Mouse (Mus musculus): ENCODE measurements at regions not wholly inside any gene's neighbourhood (a gene's known extent, or its start where the extent isn't known, plus 50 kb on each side); places are given as distances from the start of the nearest gene placed in this dataset.

DNA sequence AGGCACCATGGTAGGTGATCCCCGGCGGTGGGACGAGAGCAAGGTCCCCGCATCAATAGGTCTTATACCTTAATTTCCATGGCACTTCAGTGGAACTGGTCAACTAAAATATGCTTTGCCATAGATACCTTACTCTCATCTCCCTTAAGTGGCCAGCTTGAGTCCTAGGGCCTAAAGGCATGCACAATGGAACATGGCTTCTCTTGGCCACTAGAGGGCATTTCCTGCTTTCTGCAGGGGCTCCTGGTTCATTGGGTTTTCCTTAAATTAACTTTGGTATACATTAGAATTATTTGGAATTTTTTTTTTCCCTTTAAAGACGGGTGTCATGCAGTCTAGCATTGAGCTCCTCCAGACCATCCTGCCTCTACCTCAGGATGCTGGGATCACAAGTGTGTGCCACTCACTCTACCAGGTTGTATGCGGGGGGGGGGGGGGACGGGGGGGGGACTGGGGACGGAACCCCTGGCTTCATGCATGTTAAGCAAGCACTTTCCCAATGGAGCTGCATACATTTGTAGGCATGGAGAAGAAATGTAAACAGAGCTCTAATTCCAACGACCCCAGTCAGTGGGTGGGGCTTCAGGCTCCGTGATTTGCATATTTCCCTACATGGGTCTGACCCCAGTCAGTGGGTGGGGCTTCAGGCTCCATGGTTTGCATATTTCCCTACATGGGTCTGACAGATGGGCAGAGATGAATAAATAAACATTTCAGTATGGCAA, 113.4 kb upstream of the Cpm start:
- DNase-seq (ENCODE audit: low spot score in 2 of 2) = peak in 1 of 2 experiments; percentile 11

DNA sequence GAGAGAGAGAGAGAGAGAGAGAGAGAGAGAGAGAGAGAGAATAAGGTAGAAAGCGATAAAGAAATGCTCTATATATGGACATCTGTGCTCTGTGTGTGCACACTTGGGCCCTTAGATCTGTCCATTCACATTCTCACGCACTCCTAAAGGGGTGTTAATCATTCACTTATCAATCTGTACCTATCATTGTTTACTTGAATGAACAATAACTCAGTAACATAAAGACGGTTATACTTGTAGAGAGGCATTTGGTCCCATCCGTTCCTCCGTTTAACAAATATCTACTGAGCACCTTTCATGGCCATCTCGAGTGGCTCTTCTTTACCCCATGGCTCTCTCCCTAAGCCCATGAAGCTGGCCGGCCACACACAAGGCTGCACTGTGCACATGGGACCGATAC, 114.3 kb upstream of the Cpm start:
- no peak for DNase-seq (ENCODE audit: low spot score in 2 of 2)

DNA sequence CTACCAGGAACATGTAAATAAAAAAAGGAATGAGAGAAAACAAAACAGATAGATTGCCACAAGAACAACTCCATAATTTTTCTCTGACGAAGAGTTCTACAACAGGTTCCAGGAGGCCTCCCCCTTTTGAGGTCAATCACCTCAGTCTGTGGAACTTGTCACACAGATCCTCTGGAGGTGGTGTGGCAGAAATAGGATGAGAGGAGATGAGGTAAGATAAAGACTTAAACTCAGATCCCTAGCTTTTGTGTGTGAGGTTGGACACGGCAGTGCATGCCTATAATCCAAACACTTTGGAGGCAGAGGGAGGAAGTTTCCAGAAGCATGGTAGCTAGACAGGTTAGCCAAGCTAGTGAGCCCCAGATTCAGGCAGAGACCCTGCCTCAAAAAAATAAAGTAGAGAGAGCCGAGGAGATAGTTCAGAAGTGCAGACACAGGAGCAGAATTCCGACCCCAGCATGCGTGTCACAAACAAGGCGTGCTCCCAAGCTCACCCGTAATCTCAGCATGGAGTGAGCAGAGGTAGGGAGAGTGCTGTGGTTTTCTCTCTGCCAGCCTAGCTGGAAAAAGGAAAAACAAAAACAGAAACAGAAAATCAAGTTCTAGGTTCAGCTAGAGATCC, 115.3 kb upstream of the Cpm start:
- no peak for DNase-seq (ENCODE audit: low spot score in 2 of 2)

DNA sequence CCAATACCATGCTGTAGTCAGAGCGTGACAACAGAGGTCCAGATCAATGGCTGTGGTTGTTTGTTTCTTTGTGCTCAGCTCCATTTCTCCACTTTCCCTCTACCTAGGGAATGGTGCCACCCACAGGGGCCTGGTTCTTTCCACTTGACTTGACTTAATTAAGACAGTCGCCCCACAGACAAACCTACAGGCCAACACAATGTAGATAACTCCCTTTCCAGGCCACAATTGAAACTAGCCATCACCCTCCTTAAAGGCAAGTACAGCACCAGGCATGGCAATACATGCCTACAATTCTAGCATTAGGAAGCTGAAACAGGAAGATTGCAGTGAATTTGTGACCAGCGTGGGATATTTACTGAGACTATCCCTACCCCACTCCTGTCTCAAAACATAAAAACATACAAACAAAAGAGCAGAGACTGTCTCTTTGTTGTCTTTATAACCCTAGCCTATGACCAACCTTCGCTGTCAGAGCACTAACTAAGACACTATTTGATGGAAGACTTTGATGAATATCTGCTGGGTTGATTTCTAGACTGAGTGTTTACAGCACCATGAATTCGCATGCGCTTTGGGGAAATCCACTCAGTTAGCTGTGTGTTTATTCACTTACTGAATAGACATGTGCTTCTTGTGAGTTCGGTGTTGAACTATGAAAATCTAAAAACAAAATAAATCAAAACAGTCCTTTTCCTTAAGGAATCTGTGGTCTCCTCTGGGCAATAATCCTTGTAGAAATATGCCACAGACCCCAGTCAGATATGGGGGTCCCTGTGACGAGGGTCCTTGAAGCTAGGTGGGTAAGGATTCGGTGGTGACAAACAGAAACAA, 116.7 kb upstream of the Cpm start:
- DNase-seq (ENCODE audit: low spot score in 2 of 2) = no peak

DNA sequence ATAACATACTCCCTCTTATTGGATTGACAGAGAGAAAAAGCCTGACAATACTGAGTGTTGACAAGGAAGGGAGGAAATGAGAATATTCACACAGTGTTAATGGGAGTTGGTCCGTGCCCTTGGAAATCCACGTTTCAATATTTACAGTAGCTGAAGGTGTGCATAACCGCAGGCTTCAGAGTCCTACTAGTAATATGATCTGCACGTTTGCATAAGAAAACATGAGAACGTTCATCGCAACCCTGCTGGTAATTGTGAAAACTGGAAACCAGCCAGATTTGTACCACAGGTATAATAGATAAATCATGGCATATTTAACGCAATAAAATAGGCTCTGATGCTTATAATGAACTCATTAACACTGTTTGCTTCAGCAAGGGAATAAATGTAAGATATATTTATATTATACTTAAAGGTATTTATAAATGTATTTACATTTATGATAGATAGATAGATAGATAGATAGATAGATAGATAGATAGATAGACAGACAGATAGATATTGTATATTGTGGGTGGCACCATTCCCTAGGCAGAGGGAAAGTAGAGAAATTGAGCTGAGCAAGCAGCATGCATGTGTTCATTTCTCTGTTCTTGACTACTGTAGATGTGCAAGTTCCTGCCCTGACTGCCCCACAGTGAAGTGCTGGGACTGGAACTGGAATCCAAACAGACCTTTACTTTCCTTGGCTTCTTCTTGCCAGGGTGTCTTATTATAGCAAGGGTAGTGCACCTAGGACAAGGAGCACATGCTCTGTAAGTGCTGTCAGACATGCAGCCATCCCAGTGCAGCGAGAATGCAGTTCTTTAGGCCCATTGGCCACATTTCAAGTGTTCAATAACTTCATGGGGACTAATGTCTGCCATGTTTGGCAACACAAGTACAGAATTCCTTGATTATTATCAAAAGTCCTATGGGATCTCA, 117.6 kb upstream of the Cpm start:
- DNase-seq (ENCODE audit: low spot score in 2 of 2) = no peak

DNA sequence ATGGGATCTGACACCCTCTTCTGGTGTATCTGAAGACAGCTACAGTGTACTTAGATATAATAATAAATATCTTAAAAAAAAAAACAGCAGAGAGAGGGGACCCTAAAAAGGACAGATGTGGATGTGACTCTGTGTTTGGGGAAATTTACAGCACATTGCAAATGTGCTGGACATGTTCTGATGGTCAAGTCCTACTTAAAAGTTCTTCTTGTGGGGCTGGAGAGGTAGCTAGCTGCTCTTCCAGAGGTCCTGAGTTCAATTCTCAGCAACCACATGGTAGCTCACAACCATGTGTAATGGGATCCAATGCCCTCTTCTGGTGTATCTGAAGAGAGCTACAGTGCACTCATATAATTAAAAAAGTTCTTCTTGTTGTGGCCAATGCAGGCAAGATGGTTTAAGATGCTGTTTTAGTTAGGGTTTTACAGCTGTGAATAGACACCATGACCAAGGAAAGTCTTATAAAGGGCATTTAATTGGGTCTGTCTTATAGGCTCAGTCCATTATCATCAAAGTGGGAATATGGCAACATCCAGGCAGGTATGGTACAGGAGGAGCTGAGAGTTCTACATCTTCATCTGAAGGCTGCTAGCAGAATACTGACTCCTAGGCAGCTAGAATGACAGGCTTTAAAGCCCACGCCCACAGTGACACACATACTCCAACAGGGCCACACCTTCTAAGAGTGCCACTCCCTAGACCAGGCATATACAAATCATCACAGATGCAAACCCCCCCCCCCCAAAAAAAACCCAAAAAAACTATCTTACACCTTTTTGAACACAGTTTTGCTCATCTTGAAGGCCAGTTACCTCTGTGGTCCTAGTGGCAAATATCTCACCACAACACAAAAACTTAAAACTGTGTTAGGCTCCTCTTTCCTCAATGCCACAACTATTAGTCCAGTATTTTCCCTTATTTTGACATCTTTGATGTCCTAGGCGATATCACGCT, 118.5 kb upstream of the Cpm start:
- DNase-seq (ENCODE audit: low spot score in 2 of 2) = no peak

DNA sequence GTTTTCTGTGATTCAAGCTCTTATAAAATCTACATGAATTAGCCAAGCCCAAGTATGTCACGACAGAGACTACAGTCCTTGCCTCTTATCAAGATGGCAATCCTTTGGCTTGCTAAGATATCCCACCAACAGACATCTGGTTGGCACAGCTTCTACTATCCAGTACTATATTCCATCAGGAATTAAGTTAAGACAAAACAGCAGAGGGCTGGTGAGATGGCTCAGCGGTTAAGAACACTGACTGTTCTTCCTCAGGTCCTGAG, 119.1 kb upstream of the Cpm start:
- DNase-seq (ENCODE audit: low spot score in 2 of 2) = no peak

DNA sequence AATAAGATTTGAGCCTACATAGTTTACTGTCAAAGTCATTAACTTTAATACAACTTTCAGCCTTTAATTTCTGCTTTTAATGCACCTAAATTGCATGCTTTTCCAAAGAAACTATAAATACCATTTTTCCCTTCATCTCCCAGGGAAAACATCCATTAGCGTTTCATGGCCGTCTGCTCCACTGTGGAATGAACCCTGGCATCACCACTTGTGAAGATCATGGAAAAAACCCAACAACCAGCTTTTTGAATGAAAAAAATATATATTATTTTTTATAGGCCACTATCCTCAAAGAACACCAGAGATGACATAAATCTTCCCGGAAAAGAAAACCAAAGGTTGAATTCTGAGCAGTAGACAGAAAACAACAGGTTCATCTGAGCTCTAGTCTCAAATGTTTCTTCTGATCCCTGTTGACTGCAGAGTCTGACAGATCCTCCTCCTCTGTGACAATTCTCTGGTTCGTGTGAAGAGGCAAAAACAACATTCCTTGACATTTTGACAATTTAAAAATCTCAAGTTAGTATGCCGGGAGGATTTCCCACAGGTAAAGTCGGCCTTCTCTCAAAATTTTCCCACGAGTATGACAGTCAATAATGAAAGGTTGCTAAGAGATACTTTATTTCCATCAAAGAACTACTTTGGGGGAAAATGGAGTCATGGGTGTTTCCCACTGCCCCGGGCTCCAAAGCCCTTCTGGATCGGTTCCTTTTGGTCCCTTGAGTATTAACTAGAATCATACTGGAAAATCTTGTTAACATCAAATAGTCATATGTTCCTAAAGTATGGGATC, 119.7 kb upstream of the Cpm start:
- no peak for DNase-seq (ENCODE audit: low spot score in 2 of 2)

DNA sequence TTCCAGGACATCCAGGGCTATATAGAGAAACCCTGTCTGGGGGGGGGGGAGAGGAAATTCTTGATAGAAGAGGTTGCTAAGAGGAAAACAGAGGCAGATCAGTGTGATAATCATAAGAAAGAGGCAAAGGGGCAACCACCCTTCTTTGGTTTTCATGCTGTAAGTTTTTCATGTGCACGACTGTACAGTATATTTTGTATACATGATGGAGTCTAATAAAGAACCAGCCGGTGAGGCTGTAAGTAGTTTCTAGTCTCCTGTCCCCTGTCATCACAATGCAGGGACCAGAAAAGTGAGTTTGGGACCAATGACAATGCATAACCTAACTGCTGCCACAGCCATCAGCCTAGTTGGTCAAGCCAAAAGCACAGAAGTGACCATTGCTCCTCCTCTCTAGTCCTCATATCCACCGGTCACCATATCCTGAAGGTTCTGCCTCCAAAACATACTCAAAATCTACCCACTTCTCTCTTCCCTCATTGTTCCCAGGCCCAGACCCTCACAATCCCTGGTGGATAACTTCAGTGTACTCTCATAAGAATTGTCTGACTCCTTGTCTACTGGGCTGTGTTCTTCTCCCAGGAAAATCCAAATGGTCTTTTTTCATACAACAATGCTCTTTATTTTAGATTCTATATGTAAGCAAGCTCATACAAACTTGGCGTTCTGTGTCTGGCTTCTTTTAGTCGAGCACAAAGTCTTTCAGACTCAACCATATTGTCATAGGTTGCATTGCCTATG, 122.9 kb upstream of the Cpm start:
- DNase-seq (ENCODE audit: low spot score in 2 of 2) = no peak

DNA sequence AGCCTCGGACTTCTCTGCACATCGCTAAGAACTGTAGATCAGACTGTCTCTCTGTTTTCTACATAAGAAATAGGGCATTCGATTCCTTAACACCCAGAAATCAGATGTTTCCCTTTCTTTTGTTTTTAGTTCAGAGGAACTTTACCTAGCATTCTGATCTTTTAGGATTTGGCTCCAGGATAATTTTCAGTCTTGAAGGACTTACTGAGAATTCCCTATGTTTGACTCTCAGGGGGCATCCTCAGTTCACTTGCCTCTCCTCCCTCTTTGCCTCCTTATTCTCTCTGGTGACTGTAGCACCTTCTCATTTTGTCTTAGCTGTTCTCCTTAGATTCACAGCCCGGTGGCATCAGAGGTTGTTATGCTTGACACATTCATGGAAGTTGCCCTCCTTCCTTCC, 123.8 kb upstream of the Cpm start:
- no peak for DNase-seq (ENCODE audit: low spot score in 2 of 2)

DNA sequence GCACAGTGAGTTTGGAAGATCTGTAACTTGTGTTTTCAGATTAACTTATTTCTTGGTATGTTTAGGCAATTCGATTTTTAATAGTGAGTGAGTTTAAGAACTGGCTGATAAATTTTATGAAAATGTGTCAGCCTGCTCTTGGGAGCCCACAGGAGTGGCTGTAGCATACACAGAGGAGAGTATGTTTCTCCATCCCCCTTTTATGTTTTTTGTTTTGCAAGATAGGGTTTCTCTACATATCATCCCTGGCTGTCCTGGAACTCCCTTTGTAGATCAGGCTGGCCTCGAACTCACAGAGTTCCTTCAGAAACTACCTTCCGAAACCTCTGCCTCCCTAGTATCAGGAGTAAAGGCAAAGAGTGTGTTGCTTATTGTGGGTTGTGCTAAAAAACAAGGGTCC, 124.2 kb upstream of the Cpm start:
- no peak for DNase-seq (ENCODE audit: low spot score in 2 of 2)

DNA sequence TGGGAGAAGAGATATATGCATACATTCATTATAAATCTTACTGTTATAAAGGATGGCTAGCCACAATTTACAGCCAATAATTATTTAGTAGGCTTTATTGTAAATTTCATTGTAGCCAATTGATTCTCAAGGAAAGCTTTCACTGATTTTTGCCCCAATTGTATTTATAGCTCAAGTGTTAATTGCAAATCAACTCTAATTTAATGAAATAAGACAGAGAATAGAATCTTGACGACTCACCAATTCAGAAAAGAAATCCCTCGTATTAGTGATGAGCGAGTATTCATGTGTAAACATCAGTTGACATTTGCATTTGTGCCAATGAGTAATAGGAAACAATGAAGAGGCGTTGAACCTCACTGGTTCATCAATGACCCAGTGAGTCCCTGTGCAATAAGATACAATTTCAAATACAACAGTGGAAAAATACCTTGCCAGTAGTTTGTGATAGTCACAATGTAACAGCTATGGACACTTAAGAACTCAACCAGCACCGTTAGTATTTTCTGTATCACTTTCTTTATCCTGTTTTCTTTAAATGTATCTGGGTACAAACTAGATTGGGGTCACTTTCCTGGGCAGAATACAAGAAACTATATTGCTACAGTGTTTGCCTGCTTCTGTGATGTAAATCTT, 124.6 kb upstream of the Cpsf6 start:
- no peak for DNase-seq (ENCODE audit: low spot score in 2 of 2)

DNA sequence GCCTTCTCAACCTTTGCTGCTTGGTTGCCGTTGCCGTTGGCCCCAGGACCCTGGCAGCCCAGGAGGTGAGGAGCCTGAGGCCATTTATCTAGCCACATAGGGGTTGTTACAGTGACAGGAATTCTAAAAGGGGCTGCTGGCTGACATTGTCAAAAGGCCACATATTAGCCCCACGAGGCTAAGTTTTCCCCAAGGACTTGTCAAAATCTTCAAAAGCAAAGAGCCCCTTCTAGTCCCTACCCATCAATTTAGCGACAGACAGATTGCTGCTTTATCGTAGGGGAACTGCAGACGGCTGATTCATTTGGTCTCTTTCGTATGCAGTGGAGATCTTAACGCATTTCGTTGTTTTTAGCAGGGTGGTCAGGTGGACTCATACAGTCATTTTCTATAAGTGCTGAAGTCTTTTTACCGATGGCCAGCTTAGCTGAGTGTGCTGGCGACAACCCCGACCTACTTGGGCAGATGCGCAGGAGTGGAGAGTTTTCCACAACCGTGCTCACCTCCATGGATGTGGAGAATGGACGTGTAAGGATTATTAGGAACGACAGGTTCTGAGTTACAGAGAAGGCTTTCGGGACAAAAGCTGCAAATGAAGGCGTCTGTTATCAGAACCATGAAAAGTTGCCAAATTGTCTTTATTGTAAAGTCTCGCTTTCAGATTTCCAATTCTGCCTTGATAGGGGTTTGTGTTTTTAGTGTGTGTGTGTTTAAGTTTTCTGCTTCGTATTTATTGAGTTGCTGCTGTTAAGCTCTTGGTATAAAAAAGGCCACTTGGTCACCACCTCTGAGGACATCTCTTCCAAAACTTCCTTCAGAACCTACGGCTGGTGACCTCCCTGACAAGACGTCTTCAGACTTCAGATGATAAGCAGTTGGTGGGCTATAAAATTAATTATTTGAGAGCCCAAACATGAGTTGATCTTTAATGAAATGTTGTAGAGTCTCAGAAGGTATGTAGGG, 123.7 kb upstream of the Cpsf6 start:
- no peak for DNase-seq (ENCODE audit: low spot score in 2 of 2)

DNA sequence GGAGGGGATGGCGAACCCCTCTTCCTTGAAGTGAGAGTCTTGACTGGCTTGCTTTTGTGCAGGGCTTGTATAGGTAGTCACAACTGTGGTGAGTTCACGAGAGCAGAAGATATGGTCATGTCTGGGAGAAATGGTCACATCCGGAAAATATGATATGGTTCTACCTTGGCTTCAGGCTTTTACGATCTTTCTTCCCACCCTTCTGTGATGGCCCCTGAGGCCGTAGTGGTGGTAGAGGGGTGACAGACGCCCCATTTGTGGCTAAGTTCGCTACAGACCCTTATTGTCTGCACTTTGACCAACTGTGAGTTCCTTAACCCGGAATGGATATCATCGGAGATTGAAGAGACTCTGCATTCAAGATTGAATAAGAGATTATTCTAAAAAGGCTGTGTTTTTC, 122.9 kb upstream of the Cpsf6 start:
- no peak for DNase-seq (ENCODE audit: low spot score in 2 of 2)

DNA sequence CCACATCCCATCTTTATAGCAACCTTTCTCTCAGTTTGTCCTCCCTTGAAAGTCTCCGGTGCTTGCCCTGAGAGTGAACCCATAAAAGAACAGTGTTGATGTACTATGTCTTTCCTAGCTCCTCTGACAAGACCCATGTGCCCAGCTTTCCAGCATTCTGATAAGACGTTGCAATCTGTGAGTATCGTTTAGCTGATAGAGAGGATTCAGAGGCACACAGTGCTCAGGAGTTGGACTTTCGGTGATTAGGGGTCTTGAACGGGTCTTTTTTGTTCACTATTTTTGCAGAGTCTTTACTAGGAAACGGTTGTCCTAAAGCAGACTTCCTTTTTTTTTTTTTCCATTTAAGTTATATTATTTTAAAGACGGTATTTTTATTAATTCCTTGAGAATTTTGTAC, 122.3 kb upstream of the Cpsf6 start:
- DNase-seq (ENCODE audit: low spot score in 2 of 2) = no peak

DNA sequence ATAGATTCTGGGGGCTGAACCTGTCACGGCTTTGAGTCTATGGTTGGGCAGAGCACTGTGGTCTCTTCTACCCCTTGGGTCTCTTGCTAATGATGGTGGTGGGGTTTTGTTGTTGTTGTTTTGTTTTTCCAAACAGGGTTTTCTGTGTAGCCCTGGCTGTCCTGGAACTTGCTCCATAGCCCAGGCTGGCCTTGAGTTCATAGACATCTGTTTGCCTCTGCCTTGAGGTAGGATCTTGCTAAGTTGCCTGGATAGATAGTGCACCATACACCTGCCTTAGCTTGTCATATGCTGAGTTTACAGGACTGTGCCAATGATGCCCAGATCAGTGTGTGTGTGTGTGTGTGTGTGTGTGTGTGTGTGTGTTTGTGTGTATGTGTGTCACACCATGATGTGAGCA, 121.6 kb upstream of the Cpsf6 start:
- DNase-seq (ENCODE audit: low spot score in 2 of 2) = no peak

DNA sequence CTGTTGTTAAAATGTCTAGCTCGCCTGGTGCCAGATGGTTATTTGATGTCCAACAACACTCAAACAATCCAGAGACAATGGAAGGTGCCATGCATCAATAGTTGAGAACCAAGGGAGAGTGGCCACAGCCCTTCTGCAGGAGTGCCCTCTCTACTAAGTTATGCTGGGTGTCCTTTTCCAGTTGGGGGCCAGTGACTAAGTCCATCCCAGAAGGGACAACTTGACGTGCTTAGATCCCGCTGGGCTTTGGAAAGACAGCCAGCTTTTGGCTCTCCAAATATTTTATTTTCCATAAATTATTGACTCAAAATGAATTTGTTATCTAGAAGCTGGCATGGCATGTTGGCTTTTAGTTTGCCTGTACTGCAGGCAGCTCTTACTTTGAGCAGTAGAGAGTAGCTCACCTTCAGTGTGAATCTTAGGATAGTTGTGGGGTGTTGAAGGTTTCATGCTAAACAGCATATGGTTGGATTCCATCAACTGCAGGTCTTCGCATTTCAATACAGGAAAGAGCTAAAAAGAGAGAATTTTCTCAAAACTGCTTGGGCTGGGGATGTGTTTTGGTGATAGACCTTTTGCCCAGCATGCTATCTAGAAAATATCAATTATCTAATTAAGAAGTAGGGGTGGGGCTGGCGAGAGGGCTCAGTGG, 120.8 kb upstream of the Cpsf6 start:
- no peak for DNase-seq (ENCODE audit: low spot score in 2 of 2)

Data from natural killer cell, adult 2 months (primary cell).